Mouse (Mus musculus): ENCODE measurements around the gene Nfib.

The Nfib gene

GRCm38 (mm10) chr4:82624285-82625045 is 81.1 kb downstream of the Nfib start:
- DNase-seq (ENCODE audit: low spot score): no peak

DNA sequence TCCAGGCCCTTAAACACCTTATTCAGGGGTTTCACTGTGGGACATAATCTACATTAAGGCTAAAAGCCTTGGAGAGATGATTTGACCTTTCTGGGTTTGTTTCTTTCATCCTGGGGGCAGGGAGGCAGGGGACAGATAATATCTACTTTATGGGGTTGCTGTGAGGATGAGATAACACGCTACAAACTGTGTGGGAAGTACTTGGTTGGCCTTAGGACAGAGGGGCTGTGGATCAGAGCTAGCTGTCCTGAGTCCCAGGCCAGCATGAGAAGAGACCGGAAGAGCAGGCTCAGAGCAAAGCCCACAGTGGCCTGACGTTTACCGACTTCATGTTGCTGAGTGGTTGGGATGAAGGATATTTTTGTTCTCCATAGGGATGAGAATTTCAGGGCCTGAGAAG is 81.7 kb downstream of the Nfib start:
- no peak for DNase-seq (ENCODE audit: low spot score)

DNA sequence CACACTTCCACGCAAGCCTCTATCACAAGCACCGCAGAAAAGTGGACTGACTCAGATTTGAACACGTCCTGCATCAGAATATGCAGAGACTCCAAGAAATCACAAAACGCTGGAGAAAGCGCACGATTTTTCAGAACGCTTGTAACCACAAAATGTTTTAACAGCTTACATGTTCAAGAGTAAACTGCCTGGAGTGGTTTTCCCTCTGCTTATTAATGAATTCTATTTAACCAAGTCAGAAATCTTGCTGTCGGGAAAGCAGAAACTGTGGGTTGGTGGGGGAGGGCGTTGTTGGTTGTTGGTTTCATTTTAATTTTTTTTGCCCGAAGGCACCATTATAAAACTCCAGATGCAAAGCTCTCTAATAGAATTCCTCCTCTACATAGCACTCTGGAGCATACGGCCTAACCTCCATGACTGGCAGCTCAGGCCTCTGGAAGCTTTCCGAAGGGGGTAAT is 82.4 kb downstream of the Nfib start:
- DNase-seq (ENCODE audit: low spot score): no peak

- no peak for DNase-seq (ENCODE audit: low spot score)
Observed at GRCm38 (mm10) chr4:82622321-82622836, 83.2 kb downstream of the Nfib start.

DNA sequence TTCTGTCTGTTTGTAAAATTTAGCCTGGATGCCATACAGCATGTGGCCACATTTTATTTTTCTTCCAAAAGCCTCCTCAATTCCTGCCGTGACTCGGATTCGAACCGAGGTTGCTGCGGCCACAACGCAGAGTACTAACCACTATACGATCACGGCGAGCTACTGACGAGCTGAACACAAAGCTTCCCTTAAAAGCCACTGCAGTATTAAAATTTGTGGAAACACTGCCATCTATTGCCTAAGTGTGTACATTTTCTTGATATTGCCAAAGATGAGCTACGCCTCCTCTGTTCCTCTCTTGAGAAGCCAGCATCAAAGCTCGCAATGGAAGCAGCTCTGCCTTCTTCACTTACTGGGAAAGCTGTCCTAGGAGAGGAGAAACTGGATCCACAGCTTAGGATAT is 86.0 kb downstream of the Nfib start:
- DNase-seq (ENCODE audit: low spot score): no peak

GRCm38 (mm10) chr4:82619003-82619402 is 86.5 kb downstream of the Nfib start:
- no peak for DNase-seq (ENCODE audit: low spot score)

- DNase-seq (ENCODE audit: low spot score): no peak
Observed at GRCm38 (mm10) chr4:82617257-82617656, 88.3 kb downstream of the Nfib start.

GRCm38 (mm10) chr4:82615712-82616111 is 89.8 kb downstream of the Nfib start:
- no peak for DNase-seq (ENCODE audit: low spot score)

DNA sequence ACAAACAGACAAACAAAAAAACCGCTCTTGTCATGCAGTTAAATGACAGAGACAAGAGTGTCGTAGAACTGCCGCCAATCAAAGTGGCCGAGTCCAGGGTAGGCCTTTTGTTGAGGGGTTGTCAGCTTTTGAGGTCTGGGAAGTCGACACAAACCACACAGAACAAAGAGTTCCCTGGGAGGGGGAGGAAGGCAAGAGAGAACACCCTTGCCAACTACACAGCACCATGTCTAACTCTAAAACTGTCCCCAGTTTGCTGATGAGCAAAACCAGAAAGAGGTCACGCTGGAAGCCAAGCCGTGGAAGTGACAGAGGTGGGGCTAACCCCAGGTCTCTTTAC is 91.1 kb downstream of the Nfib start:
- no peak for DNase-seq (ENCODE audit: low spot score)

GRCm38 (mm10) chr4:82613606-82614465 is 91.7 kb downstream of the Nfib start:
- DNase-seq (ENCODE audit: low spot score): no peak

DNA sequence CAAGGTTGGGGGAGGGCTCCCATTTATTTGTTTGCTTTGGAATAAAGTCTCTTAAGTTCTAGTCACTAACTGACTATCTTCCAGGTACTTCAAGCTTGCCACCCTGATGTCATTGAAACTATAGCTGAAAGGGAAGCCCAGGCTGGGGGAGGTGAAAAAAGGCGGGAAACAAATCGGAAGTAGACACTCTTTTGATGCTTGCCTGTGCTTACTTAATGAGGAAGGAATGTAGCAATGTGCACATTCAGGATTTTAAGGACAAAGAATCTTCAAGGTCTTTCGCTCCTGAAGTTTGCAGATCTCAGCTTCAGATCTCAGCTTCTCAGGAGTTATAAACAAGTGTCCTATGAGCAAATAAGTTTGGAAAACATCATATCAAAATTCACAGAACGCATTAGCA is 95.9 kb downstream of the Nfib start:
- DNase-seq (ENCODE audit: low spot score): no peak

DNA sequence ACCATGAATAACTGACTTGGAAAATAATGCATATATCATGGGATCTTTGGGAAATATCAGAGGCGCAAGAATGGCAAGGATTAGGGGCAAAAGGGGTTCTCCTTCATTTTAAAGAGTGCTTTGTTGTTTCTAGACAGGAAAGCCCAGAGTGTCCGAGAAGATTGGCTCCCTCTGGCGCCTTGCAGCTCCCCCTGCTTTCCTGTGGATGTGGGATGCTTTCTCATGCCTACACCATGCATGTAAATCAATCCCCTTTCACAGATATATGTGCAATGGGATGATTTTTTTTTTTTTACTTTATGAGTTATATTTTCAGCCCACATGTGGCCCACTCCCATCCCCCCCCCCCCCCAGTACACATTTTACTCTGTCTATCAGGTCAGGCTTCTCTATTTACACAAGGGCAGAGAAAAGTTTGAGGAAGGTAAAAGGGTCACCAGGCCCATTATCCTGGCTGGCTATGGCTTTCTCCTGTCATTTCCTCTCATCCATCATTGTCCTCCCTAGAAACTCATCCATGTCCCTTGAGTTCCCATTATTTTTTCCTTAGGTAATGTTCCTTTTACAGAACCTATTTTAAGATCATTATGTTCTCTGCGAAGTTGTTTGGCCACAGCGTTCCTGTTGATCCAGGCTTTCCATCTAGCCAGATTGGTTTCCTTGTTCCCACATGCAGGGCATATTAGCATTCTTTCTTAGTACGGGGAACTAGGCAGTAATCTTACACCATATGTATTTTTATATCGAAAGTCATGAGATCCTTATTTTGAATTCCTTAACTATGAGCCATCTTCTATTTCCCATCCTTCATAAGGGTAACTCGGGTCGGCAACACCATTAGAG is 96.6 kb downstream of the Nfib start:
- DNase-seq (ENCODE audit: low spot score): no peak

DNA sequence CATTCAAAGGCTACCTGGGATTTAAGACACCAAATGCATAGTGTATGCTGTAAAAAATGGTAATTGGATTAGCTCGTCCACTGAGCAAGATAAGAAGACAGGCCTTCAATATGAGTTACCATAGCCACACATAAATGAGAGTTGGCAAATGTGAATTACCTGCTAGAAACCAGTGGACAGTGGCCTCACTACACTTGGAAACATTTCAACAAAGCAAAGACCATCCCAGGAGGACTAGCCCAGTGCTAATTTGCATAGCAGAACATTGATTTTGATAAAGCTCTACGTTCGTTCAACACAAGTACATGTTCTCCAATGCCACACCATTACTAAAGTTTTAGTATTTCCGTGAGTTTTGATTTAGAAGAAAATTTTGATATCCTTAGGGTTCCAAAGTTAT is 98.3 kb downstream of the Nfib start:
- DNase-seq (ENCODE audit: low spot score): no peak

DNA sequence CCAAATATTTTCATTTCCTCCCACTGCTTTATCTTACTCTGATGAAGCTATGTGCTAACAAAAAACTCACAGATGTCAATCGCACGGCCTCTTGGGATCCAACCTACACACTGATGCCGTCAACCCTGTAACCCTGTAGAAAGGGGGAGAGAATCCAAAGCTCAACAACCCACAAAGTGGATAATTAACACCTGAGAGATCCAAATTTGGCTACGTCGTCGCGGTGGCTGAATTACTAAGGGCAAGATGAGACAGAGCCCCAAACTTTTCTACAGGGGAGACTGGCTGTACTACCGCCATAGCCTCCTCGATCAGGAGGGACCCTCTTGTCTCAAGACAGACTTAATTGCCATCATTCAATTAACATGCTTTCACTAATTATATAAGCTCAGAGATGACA is 99.2 kb downstream of the Nfib start:
- no peak for DNase-seq (ENCODE audit: low spot score)

DNA sequence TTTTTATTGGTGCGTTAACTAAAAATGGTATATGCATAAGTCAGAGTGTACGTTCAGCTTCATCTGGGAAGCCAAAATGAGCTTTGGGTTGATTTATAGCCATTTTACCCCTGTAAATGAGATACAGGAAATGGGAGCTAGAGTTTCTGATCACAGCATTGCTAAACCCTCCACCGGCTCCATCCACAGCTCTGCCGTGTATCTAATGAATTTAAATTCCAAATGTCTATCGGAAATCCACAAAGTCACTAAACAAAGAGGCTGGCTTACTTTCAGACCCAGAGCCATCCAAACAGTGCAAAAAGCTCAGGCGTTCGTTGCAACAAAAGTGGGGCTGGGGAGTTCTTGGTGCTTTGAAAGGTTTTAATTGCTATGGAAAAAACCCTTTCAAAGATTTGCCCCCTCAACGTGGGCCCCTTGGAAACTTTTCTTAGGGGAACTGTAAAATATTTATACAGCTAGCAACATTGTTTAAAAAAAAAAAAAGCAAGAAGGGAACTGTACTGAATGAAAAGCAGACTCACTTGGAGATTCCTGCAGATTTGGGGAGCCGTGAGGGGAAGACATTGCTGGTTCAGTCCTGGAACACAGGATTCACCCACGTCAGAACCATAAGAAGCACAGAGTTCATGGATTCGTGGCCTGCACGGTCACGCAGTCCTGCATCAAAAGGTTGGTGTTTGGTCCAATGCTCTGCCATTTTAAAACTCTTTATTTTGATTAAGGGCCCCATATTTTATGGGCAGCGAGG is 100.3 kb downstream of the Nfib start:
- DNase-seq (ENCODE audit: low spot score): no peak

DNA sequence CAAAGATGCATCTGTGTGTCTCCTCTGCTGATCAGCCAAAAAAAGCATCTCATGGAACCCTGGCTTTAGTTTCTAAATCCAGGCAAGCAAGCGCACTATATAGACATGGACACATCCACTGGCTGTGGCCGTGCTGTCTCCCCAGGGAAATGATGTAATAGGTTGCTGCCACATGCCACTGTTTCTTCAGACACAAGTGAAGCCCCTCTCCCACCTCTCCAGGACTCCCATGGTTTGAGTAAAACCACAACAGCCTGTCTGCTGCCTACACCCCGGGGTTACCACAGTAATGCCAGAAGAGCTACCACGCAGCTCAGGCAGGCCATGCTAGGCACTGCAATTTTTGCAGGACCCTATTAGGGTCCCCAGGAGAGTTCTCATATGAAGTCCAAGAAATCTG is 101.0 kb downstream of the Nfib start:
- DNase-seq (ENCODE audit: low spot score): no peak

GRCm38 (mm10) chr4:82600636-82601035 is 104.9 kb downstream of the Nfib start:
- no peak for DNase-seq (ENCODE audit: low spot score)

- DNase-seq (ENCODE audit: low spot score): no peak
Observed at GRCm38 (mm10) chr4:82598436-82598835, 107.1 kb downstream of the Nfib start.

DNA sequence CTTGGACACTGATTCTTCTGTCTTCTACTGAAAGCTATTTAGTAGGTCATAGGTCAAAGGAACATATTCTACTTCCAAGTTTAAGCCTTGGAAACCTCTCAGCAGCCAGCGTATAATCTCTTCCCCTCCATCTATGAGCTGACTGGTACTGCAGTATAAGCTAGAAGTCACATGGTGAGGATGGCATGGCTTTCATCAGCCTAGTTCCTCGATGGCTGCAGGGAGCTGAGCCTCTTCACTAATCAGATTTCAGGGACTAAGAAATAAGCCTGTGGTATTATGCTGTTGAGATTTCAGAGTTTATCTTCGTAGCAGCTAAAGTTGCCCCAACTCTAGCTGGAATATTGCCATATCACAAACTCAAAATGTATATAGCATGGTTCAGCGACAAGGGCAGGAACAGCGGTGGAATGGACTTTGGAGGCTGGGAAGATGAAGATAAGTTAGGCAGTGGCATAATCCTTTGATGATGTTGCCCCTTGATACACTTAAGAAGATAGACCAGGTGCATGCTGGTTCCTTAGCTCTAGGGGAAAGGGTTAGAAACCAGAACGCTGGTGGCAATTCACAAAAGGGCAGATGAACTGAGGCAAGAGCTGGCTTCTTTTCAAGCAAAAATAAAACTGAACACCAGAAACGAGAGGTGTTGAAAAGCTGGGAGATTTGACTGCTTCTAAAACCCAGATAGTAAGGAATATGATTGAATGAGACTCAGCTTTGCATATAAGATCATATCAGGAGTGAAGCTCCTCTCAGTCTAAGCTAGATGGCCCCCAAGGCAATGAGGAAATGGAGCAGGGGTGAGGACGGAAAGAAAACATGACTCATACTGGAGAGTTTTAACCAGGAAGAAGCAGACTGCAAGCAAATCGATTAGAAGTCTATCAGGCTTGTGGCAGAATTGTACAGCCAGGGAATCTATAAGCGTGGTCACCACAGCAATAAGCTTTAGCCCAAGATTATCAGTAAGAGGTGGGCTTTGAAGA is 111.6 kb downstream of the Nfib start:
- no peak for DNase-seq (ENCODE audit: low spot score)
